Mouse (Mus musculus): ENCODE data around the gene Slc1a2. TPM values are rescaled to one million over a fixed set of nuclear protein-coding genes. Genes with fewer than 3 reads are reported as not detected.

The Slc1a2 gene
- polyA plus RNA-seq, 1 experiment from 2014 or later, result 0.40 TPM

- no peaks in the 10 kb centered on the region for H3K27me3 ChIP-seq (ENCODE audit: insufficient read depth, poor library complexity, severe bottlenecking)
- no peak overlapping the region for H3K27ac ChIP-seq
- no peaks in the 10 kb centered on the region for H3K9me3 ChIP-seq
- 72% methylated on average over 5 of the region's 5 CpGs for WGBS
- peaks cover 19% of the 10 kb centered on the region; the same call in 1 of the 2 replicates for H3K4me1 ChIP-seq
- no peaks in the 10 kb centered on the region for H3K36me3 ChIP-seq
- DNase-seq (ENCODE audit: low spot score), result no peak
- H3K4me3 ChIP-seq, result no peak overlapping the region
Observed at GRCm38 (mm10) chr2:102760284-102761072, 102.0 kb downstream of the Slc1a2 start.

- Histone ChIP-seq H3K9me3 (no peaks in the 10 kb centered on the region), H3K27me3 (ENCODE audit: insufficient read depth, poor library complexity, severe bottlenecking) (no peaks in the 10 kb centered on the region), H3K4me3 (no peak overlapping the region), H3K4me1 (peaks cover 22% of the 10 kb centered on the region; the same call in 1 of the 2 replicates), H3K36me3 (no peaks in the 10 kb centered on the region), H3K27ac (no peak overlapping the region)
- DNase-seq (ENCODE audit: low spot score), result no peak
- WGBS, result 76% methylated on average over 3 of the region's 3 CpGs
Observed at GRCm38 (mm10) chr2:102763176-102763575, 104.7 kb downstream of the Slc1a2 start.

GRCm38 (mm10) chr2:102763991-102764390, 105.5 kb downstream of the Slc1a2 start:
- H3K4me3 ChIP-seq, result no peak overlapping the region
- DNase-seq (ENCODE audit: low spot score), result no peak
- H3K27me3 ChIP-seq (ENCODE audit: insufficient read depth, poor library complexity, severe bottlenecking), result no peaks in the 10 kb centered on the region
- WGBS, result 90% methylated on average over 2 of the region's 2 CpGs
- no peaks in the 10 kb centered on the region for H3K9me3 ChIP-seq
- no peaks in the 10 kb centered on the region for H3K36me3 ChIP-seq
- H3K27ac ChIP-seq, result no peak overlapping the region
- peaks cover 28% of the 10 kb centered on the region for H3K4me1 ChIP-seq

GRCm38 (mm10) chr2:102764602-102765374, 106.3 kb downstream of the Slc1a2 start:
- H3K9me3 ChIP-seq, result no peaks in the 10 kb centered on the region
- 57% methylated on average over 8 of the region's 8 CpGs for WGBS

GRCm38 (mm10) chr2:102768267-102768666, 109.8 kb downstream of the Slc1a2 start:
- WGBS, result 33% methylated on average over 3 of the region's 3 CpGs
- Histone ChIP-seq H3K4me3 (no peak overlapping the region), H3K27ac (no peak overlapping the region), H3K36me3 (no peaks in the 10 kb centered on the region), H3K27me3 (ENCODE audit: insufficient read depth, poor library complexity, severe bottlenecking) (no peaks in the 10 kb centered on the region), H3K9me3 (no peaks in the 10 kb centered on the region), H3K4me1 (peaks cover 19% of the 10 kb centered on the region)
- no peak for DNase-seq (ENCODE audit: low spot score)

More at GRCm38 (mm10) chr2:102764602-102765374, 106.3 kb downstream of the Slc1a2 start:
- H3K4me1 ChIP-seq, result peaks cover 28% of the 10 kb centered on the region
- H3K27me3 ChIP-seq (ENCODE audit: insufficient read depth, poor library complexity, severe bottlenecking), result no peaks in the 10 kb centered on the region
- H3K27ac ChIP-seq, result no peak overlapping the region
- H3K4me3 ChIP-seq, result no peak overlapping the region
- no peaks in the 10 kb centered on the region for H3K36me3 ChIP-seq
- no peak for DNase-seq (ENCODE audit: low spot score)

GRCm38 (mm10) chr2:102771304-102771703, 112.8 kb downstream of the Slc1a2 start:
- 84% methylated on average over 1 of the region's 1 CpGs for WGBS
- Histone ChIP-seq H3K4me1 (peaks cover 9% of the 10 kb centered on the region), H3K27me3 (ENCODE audit: insufficient read depth, poor library complexity, severe bottlenecking) (no peaks in the 10 kb centered on the region), H3K27ac (no peak overlapping the region), H3K36me3 (no peaks in the 10 kb centered on the region), H3K4me3 (no peak overlapping the region), H3K9me3 (no peaks in the 10 kb centered on the region)
- no peak for DNase-seq (ENCODE audit: low spot score)

GRCm38 (mm10) chr2:102772276-102772675, 113.8 kb downstream of the Slc1a2 start:
- no peak overlapping the region for H3K4me3 ChIP-seq
- 89% methylated on average over 5 of the region's 5 CpGs for WGBS
- no peak overlapping the region for H3K27ac ChIP-seq
- no peak for DNase-seq (ENCODE audit: low spot score)
- H3K4me1 ChIP-seq, result peaks cover 9% of the 10 kb centered on the region
- H3K36me3 ChIP-seq, result no peaks in the 10 kb centered on the region
- no peaks in the 10 kb centered on the region for H3K27me3 ChIP-seq (ENCODE audit: insufficient read depth, poor library complexity, severe bottlenecking)
- H3K9me3 ChIP-seq, result no peaks in the 10 kb centered on the region

- no peaks in the 10 kb centered on the region for H3K4me1 ChIP-seq
- no peak overlapping the region for H3K4me3 ChIP-seq
- H3K27me3 ChIP-seq (ENCODE audit: insufficient read depth, poor library complexity, severe bottlenecking), result no peaks in the 10 kb centered on the region
- H3K36me3 ChIP-seq, result no peaks in the 10 kb centered on the region
- WGBS, result 80% methylated on average over 4 of the region's 4 CpGs
- H3K27ac ChIP-seq, result no peak overlapping the region
- H3K9me3 ChIP-seq, result no peaks in the 10 kb centered on the region
- no peak for DNase-seq (ENCODE audit: low spot score)
Observed at GRCm38 (mm10) chr2:102774700-102775099, 116.2 kb downstream of the Slc1a2 start.

- H3K27ac ChIP-seq, result no peak overlapping the region
- H3K36me3 ChIP-seq, result no peaks in the 10 kb centered on the region
- H3K4me1 ChIP-seq, result no peaks in the 10 kb centered on the region
- H3K4me3 ChIP-seq, result no peak overlapping the region
- H3K9me3 ChIP-seq, result no peaks in the 10 kb centered on the region
- no peak for DNase-seq (ENCODE audit: low spot score)
- H3K27me3 ChIP-seq (ENCODE audit: insufficient read depth, poor library complexity, severe bottlenecking), result no peaks in the 10 kb centered on the region
- WGBS, result 80% methylated on average over 1 of the region's 1 CpGs
Observed at GRCm38 (mm10) chr2:102775561-102775960, 117.1 kb downstream of the Slc1a2 start.

- Histone ChIP-seq H3K27me3 (ENCODE audit: insufficient read depth, poor library complexity, severe bottlenecking) (no peaks in the 10 kb centered on the region), H3K4me3 (no peak overlapping the region), H3K36me3 (no peaks in the 10 kb centered on the region), H3K4me1 (no peaks in the 10 kb centered on the region), H3K9me3 (no peaks in the 10 kb centered on the region), H3K27ac (no peak overlapping the region)
- DNase-seq (ENCODE audit: low spot score), result no peak
- 83% methylated on average over 3 of the region's 3 CpGs for WGBS
Observed at GRCm38 (mm10) chr2:102778208-102778607, 119.7 kb downstream of the Slc1a2 start.

GRCm38 (mm10) chr2:102782751-102783150, 124.3 kb downstream of the Slc1a2 start:
- Histone ChIP-seq H3K9me3 (no peaks in the 10 kb centered on the region), H3K27ac (no peak overlapping the region), H3K27me3 (ENCODE audit: insufficient read depth, poor library complexity, severe bottlenecking) (no peaks in the 10 kb centered on the region), H3K4me3 (no peak overlapping the region), H3K36me3 (no peaks in the 10 kb centered on the region), H3K4me1 (no peaks in the 10 kb centered on the region)
- WGBS, result 83% methylated on average over 7 of the region's 7 CpGs
- no peak for DNase-seq (ENCODE audit: low spot score)

GRCm38 (mm10) chr2:102785696-102786095, 127.2 kb downstream of the Slc1a2 start:
- no peak overlapping the region for H3K4me3 ChIP-seq
- no peaks in the 10 kb centered on the region for H3K36me3 ChIP-seq
- no peak for DNase-seq (ENCODE audit: low spot score)
- H3K27me3 ChIP-seq (ENCODE audit: insufficient read depth, poor library complexity, severe bottlenecking), result no peaks in the 10 kb centered on the region
- no peaks in the 10 kb centered on the region for H3K9me3 ChIP-seq
- H3K4me1 ChIP-seq, result no peaks in the 10 kb centered on the region
- no peak overlapping the region for H3K27ac ChIP-seq
- 26% methylated on average over 4 of the region's 4 CpGs for WGBS

- no peak for DNase-seq (ENCODE audit: low spot score)
- H3K27ac ChIP-seq, result no peak overlapping the region
- no peaks in the 10 kb centered on the region for H3K36me3 ChIP-seq
- no peaks in the 10 kb centered on the region for H3K27me3 ChIP-seq (ENCODE audit: insufficient read depth, poor library complexity, severe bottlenecking)
- WGBS, result 70% methylated on average over 2 of the region's 2 CpGs
- H3K4me1 ChIP-seq, result no peaks in the 10 kb centered on the region
- no peaks in the 10 kb centered on the region for H3K9me3 ChIP-seq
- H3K4me3 ChIP-seq, result no peak overlapping the region
Observed at GRCm38 (mm10) chr2:102791641-102792040, 133.2 kb downstream of the Slc1a2 start.

Measured in heart, embryonic 10.5 days (tissue).